Mouse (Mus musculus) neural tube, embryonic 10.5 days (tissue): ENCODE results near the gene Syt9.

Experiments
- DNase-seq: peaks from one replicate; pipeline ENCODE4 v3.0.0-alpha.2; 2017; ENCODE audit warnings: low spot score; ENCODE audit errors: extremely low spot score

Syt9 gene

GRCm38 (mm10) chr7:107540034-107540433 is 169.5 kb downstream of the Syt9 start:
- no peak for DNase-seq

- no peak for DNase-seq
Measured at GRCm38 (mm10) chr7:107545011-107545410, 174.5 kb downstream of the Syt9 start.

- no peak for DNase-seq
Measured at GRCm38 (mm10) chr7:107547872-107548271, 177.3 kb downstream of the Syt9 start.

GRCm38 (mm10) chr7:107553461-107553860 is 182.9 kb downstream of the Syt9 start:
- DNase-seq: no peak

GRCm38 (mm10) chr7:107555906-107556305 is 185.4 kb downstream of the Syt9 start:
- DNase-seq: no peak

GRCm38 (mm10) chr7:107560675-107561074 is 190.1 kb downstream of the Syt9 start:
- no peak for DNase-seq

GRCm38 (mm10) chr7:107561584-107561983 is 191.1 kb downstream of the Syt9 start:
- no peak for DNase-seq

GRCm38 (mm10) chr7:107563727-107564126 is 193.2 kb downstream of the Syt9 start:
- DNase-seq: no peak

GRCm38 (mm10) chr7:107567261-107567671 is 196.7 kb downstream of the Syt9 start, which contains the start of gene Olfml1:
Gene Olfml1 (plus strand): TSS chr7:107567446.
- peak; percentile 48 for DNase-seq

GRCm38 (mm10) chr7:107567674-107568073 is 197.1 kb downstream of the Syt9 start:
- DNase-seq: no peak

- no peak for DNase-seq
Measured at GRCm38 (mm10) chr7:107568971-107569370, 198.4 kb downstream of the Syt9 start.

- no peak for DNase-seq
Measured at GRCm38 (mm10) chr7:107573856-107574255, 203.3 kb downstream of the Syt9 start.

GRCm38 (mm10) chr7:107574276-107574675 is 203.7 kb downstream of the Syt9 start:
- DNase-seq: no peak

GRCm38 (mm10) chr7:107592641-107593040 is 222.1 kb downstream of the Syt9 start:
- no peak for DNase-seq

- DNase-seq: no peak
Measured at GRCm38 (mm10) chr7:107593904-107594303, 223.4 kb downstream of the Syt9 start.

- no peak for DNase-seq
Measured at GRCm38 (mm10) chr7:107594325-107594856, 223.9 kb downstream of the Syt9 start.

- peak; percentile 85 for DNase-seq
Measured at GRCm38 (mm10) chr7:107594857-107595402, 224.4 kb downstream of the Syt9 start, which contains the start of gene Ppfibp2. Gene Ppfibp2 (plus strand): TSS chr7:107595207.

GRCm38 (mm10) chr7:107595426-107595825 is 224.9 kb downstream of the Syt9 start:
- DNase-seq: no peak

GRCm38 (mm10) chr7:107596753-107597152 is 226.2 kb downstream of the Syt9 start:
- DNase-seq: no peak

- no peak for DNase-seq
Measured at GRCm38 (mm10) chr7:107597956-107598355, 227.4 kb downstream of the Syt9 start.
